Mouse (Mus musculus) c-Kit-positive CD71-positive TER-119-positive erythroid progenitor cells, embryonic 14.5 days (primary cell): ENCODE data around the gene Pank3.

Experiments used
- DNase-seq: peaks from one replicate; pipeline ENCODE4 v3.0.0-alpha.2; 2013; ENCODE audit warnings: low spot score

The Pank3 gene

GRCm38 (mm10) chr11:35769188-35769745 is at the start of gene Pank3:
TSS of gene Pank3 (plus strand) at chr11:35769484.
- DNase-seq: peak; percentile 88

GRCm38 (mm10) chr11:35723876-35724275 is 45.4 kb upstream of the Pank3 start:
- no peak for DNase-seq

GRCm38 (mm10) chr11:35726341-35726846 is 42.9 kb upstream of the Pank3 start:
- DNase-seq: no peak

GRCm38 (mm10) chr11:35728200-35728599 is 41.1 kb upstream of the Pank3 start:
- no peak for DNase-seq

GRCm38 (mm10) chr11:35729186-35729585 is 40.1 kb upstream of the Pank3 start:
- DNase-seq: no peak

GRCm38 (mm10) chr11:35732366-35732765 is 36.9 kb upstream of the Pank3 start:
- DNase-seq: no peak

GRCm38 (mm10) chr11:35736817-35737216 is 32.5 kb upstream of the Pank3 start:
- no peak for DNase-seq

GRCm38 (mm10) chr11:35737262-35737661 is 32.0 kb upstream of the Pank3 start:
- no peak for DNase-seq

- DNase-seq: no peak
These were observed 31.2 kb upstream of the Pank3 start for GRCm38 (mm10) chr11:35738102-35738501.

- no peak for DNase-seq
These were observed 25.7 kb upstream of the Pank3 start for GRCm38 (mm10) chr11:35743586-35743985.

- DNase-seq: no peak
These were observed 24.7 kb upstream of the Pank3 start for GRCm38 (mm10) chr11:35744571-35744970.

GRCm38 (mm10) chr11:35750578-35750977 is 18.7 kb upstream of the Pank3 start:
- DNase-seq: no peak

GRCm38 (mm10) chr11:35754906-35755418 is 14.3 kb upstream of the Pank3 start:
- no peak for DNase-seq

GRCm38 (mm10) chr11:35755546-35755945 is 13.7 kb upstream of the Pank3 start:
- DNase-seq: no peak

- no peak for DNase-seq
These were observed 12.6 kb upstream of the Pank3 start for GRCm38 (mm10) chr11:35756411-35757303.

- DNase-seq: no peak
These were observed 9.2 kb upstream of the Pank3 start for GRCm38 (mm10) chr11:35760001-35760626.

GRCm38 (mm10) chr11:35760627-35761003 is 8.7 kb upstream of the Pank3 start:
- DNase-seq: no peak

- no peak for DNase-seq
These were observed 2.4 kb upstream of the Pank3 start for GRCm38 (mm10) chr11:35766845-35767244.

- DNase-seq: peak; percentile 64
These were observed 608 bp downstream of the Pank3 start for GRCm38 (mm10) chr11:35769746-35770437.

- DNase-seq: peak; percentile 5
These were observed 1.6 kb downstream of the Pank3 start for GRCm38 (mm10) chr11:35770741-35771504.

GRCm38 (mm10) chr11:35775606-35776005 is 6.3 kb downstream of the Pank3 start:
- DNase-seq: no peak
